Mouse (Mus musculus) adrenal gland, adult 18-20 months (tissue): ENCODE data around the gene Gm21874. TPM values are rescaled to one million over a fixed set of nuclear protein-coding genes. Genes with fewer than 3 reads are reported as not detected.
"Not testable (repeated sequence)": the region's sequence is repeated elsewhere in the genome, so short reads cannot be mapped to it uniquely, and the experiment has no call there.

Source experiments
- DNase-seq, 2 experiments: peaks; one replicate each; pipeline ENCODE4 v3.0.0; 2021 to 2022; ENCODE audit warnings: low spot score in 2 of 2
- long read RNA-seq, 2 experiments: library from polyadenylated mRNA; stranded (forward); transcript quantifications; one replicate each; pipeline ENCODE4 v2.0.0; 2021
- total RNA-seq, 2 experiments: library from RNA; stranded (reverse); gene quantifications; 1 replicate in 1 of 2; 2 replicates in 1 of 2; pipeline ENCODE4 v1.2.3; 2021

Gene Gm21874
- not detected for total RNA-seq
- long read RNA-seq, experiment 1: 0 reads
- long read RNA-seq, experiment 2: 0 reads

GRCm38 (mm10) chrY:9416048-9416447 is at the start of gene Gm21874:
TSS of gene Gm21874 (minus strand) at chrY:9416148.
- not testable (repeated sequence) for DNase-seq

Other genes starting within 250 kb of the Gm21874 start
- gene Gm21721, start 214.0 kb downstream of the Gm21874 start, total RNA-seq: not detected
- not detected for gene Gm21812, start 69.0 kb downstream of the Gm21874 start, total RNA-seq